Mouse (Mus musculus): ENCODE data around the gene Ctsl. TPM values are rescaled to one million over a fixed set of nuclear protein-coding genes. Genes with fewer than 3 reads are reported as not detected.
A peak's percentile ranks its signal among the peaks of the same experiment; 100 is the strongest.

The Ctsl gene
- polyA plus RNA-seq, 1 experiment from 2014 or later, result 1,130 TPM

- no peak overlapping the region for H3K4me3 ChIP-seq (ENCODE audit: low read depth, low read length)
- H3K9ac ChIP-seq (replicated peaks), result no peak overlapping the region
- DNase-seq (peak; percentile 52), ATAC-seq (peak; percentile 86)
- 53% methylated on average over 7 of the region's 7 CpGs for WGBS (ENCODE audit: insufficient replicate concordance)
- peak overlapping the region; percentile 94 for H3K27ac ChIP-seq (ENCODE audit: low read depth)
- no peaks in the 10 kb centered on the region for H3K27me3 ChIP-seq (ENCODE audit: insufficient read depth, low read length)
- H3K9me3 ChIP-seq (ENCODE audit: low read length), result no peaks in the 10 kb centered on the region
- TF ChIP-seq CTCF (IDR thresholded peaks at IDR 0.05; ENCODE audit: low read depth) (no peak), EP300 (IDR thresholded peaks at IDR 0.05; ENCODE audit: low read depth) (no peak; the same call in 1 of the 2 replicates)
- 0 out of 2 replicates have a peak overlapping the region, but pooled peaks have one; percentile 32 for H3K4me2 ChIP-seq (ENCODE audit: low read depth, low read length)
- peaks cover 23% of the 10 kb centered on the region for H3K4me1 ChIP-seq (ENCODE audit: insufficient read depth)
- no peaks in the 10 kb centered on the region for H3K36me3 ChIP-seq (replicated peaks; ENCODE audit: insufficient read depth, low read length)
Measured at GRCm38 (mm10) chr13:64400801-64401361, 30.2 kb upstream of the Ctsl start.

GRCm38 (mm10) chr13:64399906-64400305 lies 29.2 kb upstream of the Ctsl start:
- WGBS (ENCODE audit: insufficient replicate concordance), result 43% methylated on average over 3 of the region's 3 CpGs
- no peak for DNase-seq
- Histone ChIP-seq H3K36me3 (replicated peaks; ENCODE audit: insufficient read depth, low read length) (no peaks in the 10 kb centered on the region), H3K4me1 (ENCODE audit: insufficient read depth) (peaks cover 23% of the 10 kb centered on the region), H3K4me3 (ENCODE audit: low read depth, low read length) (no peak overlapping the region), H3K9me3 (ENCODE audit: low read length) (no peaks in the 10 kb centered on the region), H3K27ac (ENCODE audit: low read depth) (peak overlapping the region; percentile 94), H3K27me3 (ENCODE audit: insufficient read depth, low read length) (no peaks in the 10 kb centered on the region), H3K4me2 (ENCODE audit: low read depth, low read length) (no peak overlapping the region), H3K9ac (replicated peaks) (no peak overlapping the region)
- TF ChIP-seq EP300 (IDR thresholded peaks at IDR 0.05; ENCODE audit: low read depth) (no peak), CTCF (IDR thresholded peaks at IDR 0.05; ENCODE audit: low read depth) (no peak)
- ATAC-seq, result no peak

GRCm38 (mm10) chr13:64398065-64398464 lies 27.4 kb upstream of the Ctsl start:
- DNase-seq, result no peak
- peak overlapping the region; percentile 52 for H3K27ac ChIP-seq (ENCODE audit: low read depth)
- WGBS (ENCODE audit: insufficient replicate concordance), result 88% methylated on average over 1 of the region's 1 CpGs
- no peak overlapping the region for H3K9ac ChIP-seq (replicated peaks)
- H3K4me3 ChIP-seq (ENCODE audit: low read depth, low read length), result no peak overlapping the region
- H3K9me3 ChIP-seq (ENCODE audit: low read length), result no peaks in the 10 kb centered on the region
- H3K4me2 ChIP-seq (ENCODE audit: low read depth, low read length), result no peak overlapping the region
- peaks cover 21% of the 10 kb centered on the region for H3K4me1 ChIP-seq (ENCODE audit: insufficient read depth)
- peak; percentile 80 for TF ChIP-seq EP300 (IDR thresholded peaks at IDR 0.05; ENCODE audit: low read depth)
- no peak for TF ChIP-seq CTCF (IDR thresholded peaks at IDR 0.05; ENCODE audit: low read depth)
- ATAC-seq, result peak; percentile 21
- H3K36me3 ChIP-seq (replicated peaks; ENCODE audit: insufficient read depth, low read length), result no peaks in the 10 kb centered on the region
- no peaks in the 10 kb centered on the region for H3K27me3 ChIP-seq (ENCODE audit: insufficient read depth, low read length)

GRCm38 (mm10) chr13:64396979-64397378 lies 26.3 kb upstream of the Ctsl start:
- WGBS (ENCODE audit: insufficient replicate concordance), result 60% methylated on average over 8 of the region's 8 CpGs
- ATAC-seq, result no peak
- no peaks in the 10 kb centered on the region for H3K27me3 ChIP-seq (ENCODE audit: insufficient read depth, low read length)
- no peak overlapping the region for H3K9ac ChIP-seq (replicated peaks)
- H3K4me1 ChIP-seq (ENCODE audit: insufficient read depth), result peaks cover 10% of the 10 kb centered on the region
- TF ChIP-seq CTCF (IDR thresholded peaks at IDR 0.05; ENCODE audit: low read depth) (no peak), EP300 (IDR thresholded peaks at IDR 0.05; ENCODE audit: low read depth) (no peak)
- no peaks in the 10 kb centered on the region for H3K36me3 ChIP-seq (replicated peaks; ENCODE audit: insufficient read depth, low read length)
- no peak for DNase-seq
- no peak overlapping the region for H3K4me3 ChIP-seq (ENCODE audit: low read depth, low read length)
- no peaks in the 10 kb centered on the region for H3K9me3 ChIP-seq (ENCODE audit: low read length)
- H3K4me2 ChIP-seq (ENCODE audit: low read depth, low read length), result no peak overlapping the region
- H3K27ac ChIP-seq (ENCODE audit: low read depth), result no peak overlapping the region

- DNase-seq (no peak), ATAC-seq (peak; percentile 52)
- 49% methylated on average over 4 of the region's 4 CpGs for WGBS (ENCODE audit: insufficient replicate concordance)
- Histone ChIP-seq H3K9ac (replicated peaks) (no peak overlapping the region), H3K9me3 (ENCODE audit: low read length) (no peaks in the 10 kb centered on the region), H3K27me3 (ENCODE audit: insufficient read depth, low read length) (no peaks in the 10 kb centered on the region), H3K4me2 (ENCODE audit: low read depth, low read length) (no peak overlapping the region), H3K4me3 (ENCODE audit: low read depth, low read length) (no peak overlapping the region), H3K36me3 (replicated peaks; ENCODE audit: insufficient read depth, low read length) (no peaks in the 10 kb centered on the region), H3K4me1 (ENCODE audit: insufficient read depth) (0 out of 2 replicates have a peak, but pooled peaks cover 6% of the 10 kb centered on the region), H3K27ac (ENCODE audit: low read depth) (peak overlapping the region; percentile 34; the same call in 1 of the 2 replicates)
- TF ChIP-seq EP300 (IDR thresholded peaks at IDR 0.05; ENCODE audit: low read depth) (peak; percentile 68), CTCF (IDR thresholded peaks at IDR 0.05; ENCODE audit: low read depth) (no peak)
Measured at GRCm38 (mm10) chr13:64388415-64388814, 17.7 kb upstream of the Ctsl start.

GRCm38 (mm10) chr13:64386048-64386447 lies 15.4 kb upstream of the Ctsl start:
- H3K27me3 ChIP-seq (ENCODE audit: insufficient read depth, low read length), result no peaks in the 10 kb centered on the region
- TF ChIP-seq CTCF (IDR thresholded peaks at IDR 0.05; ENCODE audit: low read depth) (no peak), EP300 (IDR thresholded peaks at IDR 0.05; ENCODE audit: low read depth) (peak; percentile 69; the same call in 1 of the 2 replicates)
- peak; percentile 93 for ATAC-seq
- H3K9me3 ChIP-seq (ENCODE audit: low read length), result no peaks in the 10 kb centered on the region
- H3K4me3 ChIP-seq (ENCODE audit: low read depth, low read length), result no peak overlapping the region
- no peak overlapping the region for H3K9ac ChIP-seq (replicated peaks)
- no peak overlapping the region for H3K4me2 ChIP-seq (ENCODE audit: low read depth, low read length)
- H3K36me3 ChIP-seq (replicated peaks; ENCODE audit: insufficient read depth, low read length), result no peaks in the 10 kb centered on the region
- H3K27ac ChIP-seq (ENCODE audit: low read depth), result peak overlapping the region; percentile 79
- H3K4me1 ChIP-seq (ENCODE audit: insufficient read depth), result 0 out of 2 replicates have a peak, but pooled peaks cover 6% of the 10 kb centered on the region
- peak; percentile 63 for DNase-seq
- 17% methylated on average over 2 of the region's 2 CpGs for WGBS (ENCODE audit: insufficient replicate concordance)

All from liver, postnatal 0 days (tissue).